Mouse (Mus musculus) central nervous system, embryonic 18 days (tissue): ENCODE results near the gene Olfr155. TPM values are rescaled to one million over a fixed set of nuclear protein-coding genes. Genes with fewer than 3 reads are reported as not detected.

ENCODE experiments used
- polyA plus RNA-seq: library from polyadenylated mRNA; depleted of rRNA; stranded (reverse); fragments of >200 nt; gene quantifications from 2 replicates; pipeline ENCODE4 v1.2.3, GENCODE M21; 2012; rRNA removed

The Olfr155 gene
- not detected in 2 replicates for polyA plus RNA-seq

DNA sequence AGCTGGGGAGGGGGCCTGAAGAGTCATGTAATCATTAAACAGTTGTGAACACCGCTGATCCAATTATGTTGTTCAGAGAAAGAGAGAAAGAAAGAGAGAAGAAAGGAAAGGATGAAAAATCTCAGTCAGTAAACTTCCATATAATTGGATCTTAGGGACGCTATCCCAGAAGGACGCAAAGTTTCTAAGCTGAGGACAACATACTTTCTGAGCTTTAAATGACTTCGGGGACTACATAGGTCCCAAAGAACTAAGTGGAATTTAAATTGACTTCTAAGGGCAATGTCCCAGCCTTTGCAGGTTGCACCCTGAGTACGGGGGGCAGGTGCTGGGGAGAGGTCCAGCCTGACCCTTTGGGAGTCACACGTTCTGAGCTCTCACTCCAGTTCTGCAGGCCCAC is at the start of gene Olfr155:
Olfr155 (plus strand) TSS at position 301 of the 400 bp plus-strand sequence.

DNA sequence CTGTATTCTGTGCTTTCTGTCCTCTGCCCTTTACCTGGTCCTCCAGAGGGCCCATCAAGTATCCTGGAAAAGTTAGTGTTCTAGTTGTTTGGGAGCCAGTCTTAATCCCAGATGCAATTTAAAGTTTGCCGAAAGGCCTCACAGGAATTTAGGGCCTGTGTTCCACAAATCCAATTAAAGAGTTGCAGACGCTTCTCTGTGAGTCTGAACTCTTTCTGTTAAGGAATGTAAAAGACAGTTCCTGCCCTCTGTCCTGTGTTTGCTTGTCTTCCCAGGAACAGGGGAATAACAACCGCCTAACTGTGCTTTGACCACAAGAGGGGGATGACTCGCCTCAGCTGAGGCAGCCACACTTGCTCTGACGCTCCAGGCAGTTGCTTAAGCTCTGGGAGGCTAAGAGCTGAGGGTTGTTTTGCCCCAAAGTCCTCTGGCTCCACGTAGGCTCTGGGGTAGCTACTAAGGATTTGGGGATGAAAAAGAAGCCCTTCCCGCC is 27.5 kb upstream of the Olfr155 start, which contains the start of gene Olfr156:
Olfr156 (minus strand) TSS at position 51 of the 493 bp plus-strand sequence.

DNA sequence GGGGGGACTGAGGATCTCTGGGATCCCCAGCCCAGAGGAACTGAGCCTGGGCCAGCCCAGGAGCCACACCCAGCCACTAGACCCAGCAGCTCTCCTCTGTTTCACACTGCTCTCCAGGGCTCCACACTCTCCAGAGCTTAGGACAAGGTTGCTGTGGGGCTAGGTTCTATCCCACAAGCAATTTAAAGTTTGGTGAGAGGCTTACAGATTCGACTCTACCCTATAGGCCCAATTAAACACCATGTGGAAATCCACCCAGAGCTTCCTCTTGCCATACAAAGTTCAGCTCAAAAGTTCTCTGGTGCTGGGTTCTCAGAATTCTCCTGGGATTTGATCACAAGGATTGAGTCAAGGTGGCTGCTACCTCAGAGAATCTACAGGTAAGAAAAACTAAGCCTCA is 11.3 kb upstream of the Olfr155 start, which contains the start of gene Olfr157:
Olfr157 (minus strand) TSS at position 101 of the 400 bp plus-strand sequence.

DNA sequence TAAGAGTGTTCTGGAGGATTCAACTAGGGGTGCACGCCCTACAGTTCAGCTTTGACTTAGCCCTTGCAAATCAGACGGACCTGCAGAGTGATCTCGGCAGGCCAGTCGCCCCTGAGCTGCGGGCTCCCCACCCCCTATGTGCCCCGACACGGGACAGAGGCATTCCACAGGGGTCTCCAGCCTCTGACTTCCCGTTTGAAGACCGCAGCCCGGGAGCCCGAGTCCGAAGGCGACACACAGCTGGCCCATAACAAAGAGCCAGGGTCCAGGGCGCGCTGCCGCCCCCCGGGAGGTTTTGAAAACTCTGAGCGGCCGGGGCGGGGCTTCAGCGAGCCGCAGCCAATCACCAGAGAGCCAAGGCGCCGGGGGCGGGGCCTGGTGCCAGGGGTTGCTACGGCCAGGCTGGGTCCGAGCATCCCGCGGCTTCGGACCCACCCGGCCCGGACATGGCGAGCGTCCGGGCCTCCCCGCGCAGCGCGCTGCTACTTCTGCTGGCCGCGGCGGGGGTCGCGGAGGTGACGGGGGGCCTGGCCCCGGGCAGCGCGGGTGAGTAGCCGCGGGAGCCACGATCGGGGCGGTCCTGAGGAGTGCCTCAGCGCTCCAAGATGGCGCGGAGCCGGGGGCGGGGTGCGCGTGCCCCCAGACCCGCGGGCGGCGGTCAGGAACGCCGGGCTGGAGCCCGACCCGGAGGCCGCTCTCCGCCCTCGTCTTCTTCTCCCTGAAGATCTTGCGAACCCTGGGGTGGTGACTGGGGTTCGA is 24.0 kb downstream of the Olfr155 start, which contains the start of gene Reck:
Reck (plus strand) TSS at position 371 of the 759 bp plus-strand sequence.

Other genes with a start within 250 kb of the Olfr155 start
- gene Npr2, start 219.6 kb upstream of the Olfr155 start, polyA plus RNA-seq: 71.9 and 77.8 TPM in 2 replicates
- 6.9 and 7.0 TPM in 2 replicates for gene Spag8, start 198.0 kb upstream of the Olfr155 start, polyA plus RNA-seq
- 45.5 and 47.2 TPM in 2 replicates for gene Hint2, start 195.1 kb upstream of the Olfr155 start, polyA plus RNA-seq
- 18.2 and 24.2 TPM in 2 replicates for gene Tmem8b, start 182.6 kb upstream of the Olfr155 start, polyA plus RNA-seq
- 0.30 and 0.33 TPM in 2 replicates for gene Fam221b, start 182.4 kb upstream of the Olfr155 start, polyA plus RNA-seq
- gene Olfr70, start 150.8 kb upstream of the Olfr155 start, polyA plus RNA-seq: not detected in 2 replicates
- not detected in 2 replicates for gene Olfr71, start 141.3 kb upstream of the Olfr155 start, polyA plus RNA-seq
- 0.53 and 0.57 TPM in 2 replicates for gene Hrct1, start 124.4 kb upstream of the Olfr155 start, polyA plus RNA-seq
- gene Spaar, start 121.5 kb upstream of the Olfr155 start, polyA plus RNA-seq: 0.23 and 0.47 TPM in 2 replicates
- gene Olfr159, start 80.6 kb upstream of the Olfr155 start, polyA plus RNA-seq: not detected in 2 replicates
- gene Olfr156, start 27.7 kb upstream of the Olfr155 start, polyA plus RNA-seq: not detected in 2 replicates
- not detected in 2 replicates for gene Olfr157, start 11.4 kb upstream of the Olfr155 start, polyA plus RNA-seq
- 9.9 and 10.3 TPM in 2 replicates for gene Reck, start 24.0 kb downstream of the Olfr155 start, polyA plus RNA-seq
- gene Glipr2, start 105.8 kb downstream of the Olfr155 start, polyA plus RNA-seq: 20.1 TPM in 2 replicates
- 0.16 and 0.26 TPM in 2 replicates for gene Ccin, start 131.9 kb downstream of the Olfr155 start, polyA plus RNA-seq
- gene Clta, start 152.9 kb downstream of the Olfr155 start, polyA plus RNA-seq: 540 and 597 TPM in 2 replicates
- gene Gne, start 232.6 kb downstream of the Olfr155 start, polyA plus RNA-seq: 16.4 and 16.6 TPM in 2 replicates